Mouse (Mus musculus): ENCODE data around the gene Susd1. TPM values are rescaled to one million over a fixed set of nuclear protein-coding genes. Genes with fewer than 3 reads are reported as not detected.
A peak's percentile ranks its signal among the peaks of the same experiment; 100 is the strongest.

Susd1 gene
- total and polyA plus RNA-seq, 3 experiments = 49.0 to 180 (median 67.6) TPM

DNA sequence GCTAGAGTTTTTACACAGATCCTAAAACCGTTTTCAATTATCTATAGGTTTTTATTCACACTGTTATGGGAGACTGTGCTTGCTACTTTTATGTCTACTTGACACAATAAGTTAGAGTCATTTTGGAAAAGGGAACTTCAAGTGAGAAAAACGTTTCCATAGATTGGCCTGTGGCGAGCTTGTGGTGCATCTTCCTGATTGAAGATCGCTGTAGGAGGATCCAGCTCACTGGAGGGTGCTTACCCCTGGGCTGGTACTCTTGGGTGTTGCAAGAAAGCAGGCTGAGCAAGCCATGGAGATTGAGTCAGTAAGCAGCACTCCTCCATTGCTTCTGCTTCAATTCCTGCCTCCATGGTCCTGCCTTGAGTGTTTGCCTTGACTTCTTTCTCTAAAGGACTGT is 2.5 kb downstream of the Susd1 start:
- Histone ChIP-seq H3K4me3 (ENCODE audit: control insufficient read depth in 1 of 2, insufficient read depth in 1 of 2, low read depth in 2 of 2, low read length in 2 of 2) (no peak overlapping the region), H3K36me3 (ENCODE audit: control insufficient read depth in 1 of 2, insufficient read depth in 2 of 2, low read length in 2 of 2) (peaks cover 2 to 55% of the 10 kb centered on the region in 2 experiments; a peak in 3 of 4 replicates), H3K27ac (ENCODE audit: control insufficient read depth, low read depth, low read length) (peak overlapping the region; percentile 52), H3K79me2 (ENCODE audit: control insufficient read depth, insufficient read depth, low read length, poor library complexity) (peaks cover 66% of the 10 kb centered on the region), H3K27me3 (ENCODE audit: control insufficient read depth in 1 of 2, insufficient read depth in 2 of 2, low read length in 2 of 2) (no peaks in the 10 kb centered on the region), H3K9me3 (replicated peaks; ENCODE audit: insufficient read depth, low read length) (no peaks in the 10 kb centered on the region), H3K9ac (ENCODE audit: control insufficient read depth, low read depth, low read length, poor library complexity, severe bottlenecking) (no peak overlapping the region), H3K4me1 (ENCODE audit: control insufficient read depth in 1 of 2, insufficient read depth in 2 of 2, low read length in 2 of 2) (peaks cover 31 to 44% of the 10 kb centered on the region in 2 experiments)
- TF ChIP-seq GABPA (IDR thresholded peaks at IDR 0.05; ENCODE audit: low read depth, low read length) = no peak
- peak; percentile 49 for TF ChIP-seq SIN3A (IDR thresholded peaks at IDR 0.05; ENCODE audit: low read length)
- no peak for TF ChIP-seq CTCF (IDR thresholded peaks at IDR 0.05 in 2 of 3, conservative IDR thresholded peaks at IDR 0.05 in 1 of 3; ENCODE audit: control insufficient read depth in 1 of 3, insufficient read depth in 1 of 3, low read depth in 2 of 3, low read length in 3 of 3, poor library complexity in 1 of 3, severe bottlenecking in 1 of 3)
- TF ChIP-seq NELFE (IDR thresholded peaks at IDR 0.05; ENCODE audit: low read depth, low read length) = no peak
- TF ChIP-seq TCF12 (IDR thresholded peaks at IDR 0.05; ENCODE audit: low read depth, low read length) = peak; percentile 14; the same call in 1 of the 2 replicates
- no peak for TF ChIP-seq GATA1 (IDR thresholded peaks at IDR 0.05; ENCODE audit: low read depth, low read length)
- TF ChIP-seq MAX (IDR thresholded peaks at IDR 0.05; ENCODE audit: low read length) = peak; percentile 33; the same call in 1 of the 2 replicates
- TF ChIP-seq ETS1 (IDR thresholded peaks at IDR 0.05; ENCODE audit: low read depth, low read length) = 0 out of 2 replicates have a peak, but pooled peaks have one; percentile 36
- TF ChIP-seq RCOR1 (IDR thresholded peaks at IDR 0.05; ENCODE audit: low read depth, low read length) = 0 out of 2 replicates have a peak, but pooled peaks have one; percentile 9
- 0 out of 2 replicates have a peak, but pooled peaks have one; percentile 8 for TF ChIP-seq ELF1 (IDR thresholded peaks at IDR 0.05; ENCODE audit: low read depth, low read length)
- no peak for TF ChIP-seq MEF2A (IDR thresholded peaks at IDR 0.05; ENCODE audit: extremely low read depth, insufficient replicate concordance, low read depth, low read length, poor library complexity, severe bottlenecking)
- TF ChIP-seq EP300 (IDR thresholded peaks at IDR 0.05; ENCODE audit: low read depth in 1 of 2, low read length in 2 of 2) = peak in 1 of 2 experiments; percentile 38; a peak in 1 of 4 replicates
- TF ChIP-seq JUND (IDR thresholded peaks at IDR 0.05; ENCODE audit: low read depth, low read length) = peak; percentile 8; the same call in 1 of the 2 replicates
- DNase-seq (ENCODE audit: low read depth, low spot score) = peak; percentile 86

DNA sequence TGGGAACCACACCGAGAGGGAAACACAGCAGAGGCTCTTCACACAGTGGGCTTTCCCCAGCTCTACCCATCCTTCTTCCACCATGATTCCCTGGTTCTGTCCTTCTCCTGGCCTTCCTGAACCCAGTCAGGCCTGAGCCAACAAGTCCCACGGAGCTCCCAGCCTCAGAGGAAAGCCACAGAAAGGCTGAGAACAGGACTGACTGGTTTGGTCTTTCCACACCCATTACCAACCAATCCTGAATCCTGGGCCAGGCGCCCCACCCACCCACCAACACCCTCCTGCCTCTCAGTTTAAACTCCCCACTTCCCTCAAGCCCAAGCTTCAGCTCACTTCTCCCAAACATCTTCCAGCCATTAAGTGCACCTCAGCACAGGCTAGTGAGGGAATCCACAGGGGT is 4.4 kb downstream of the Susd1 start:
- Histone ChIP-seq H3K27ac (ENCODE audit: control insufficient read depth, low read depth, low read length) (no peak overlapping the region), H3K4me1 (ENCODE audit: control insufficient read depth in 1 of 2, insufficient read depth in 2 of 2, low read length in 2 of 2) (peaks cover 23 to 31% of the 10 kb centered on the region in 2 experiments), H3K79me2 (ENCODE audit: control insufficient read depth, insufficient read depth, low read length, poor library complexity) (peaks cover 75% of the 10 kb centered on the region), H3K36me3 (ENCODE audit: control insufficient read depth in 1 of 2, insufficient read depth in 2 of 2, low read length in 2 of 2) (peaks cover 7 to 42% of the 10 kb centered on the region in 2 experiments), H3K4me3 (ENCODE audit: control insufficient read depth in 1 of 2, insufficient read depth in 1 of 2, low read depth in 2 of 2, low read length in 2 of 2) (no peak overlapping the region), H3K9me3 (replicated peaks; ENCODE audit: insufficient read depth, low read length) (no peaks in the 10 kb centered on the region), H3K9ac (ENCODE audit: control insufficient read depth, low read depth, low read length, poor library complexity, severe bottlenecking) (no peak overlapping the region), H3K27me3 (ENCODE audit: control insufficient read depth in 1 of 2, insufficient read depth in 2 of 2, low read length in 2 of 2) (no peaks in the 10 kb centered on the region)
- DNase-seq (ENCODE audit: low read depth, low spot score) = no peak
- TF ChIP-seq CTCF (IDR thresholded peaks at IDR 0.05 in 2 of 3, conservative IDR thresholded peaks at IDR 0.05 in 1 of 3; ENCODE audit: control insufficient read depth in 1 of 3, insufficient read depth in 1 of 3, low read depth in 2 of 3, low read length in 3 of 3, poor library complexity in 1 of 3, severe bottlenecking in 1 of 3) (no peak), RAD21 (IDR thresholded peaks at IDR 0.05; ENCODE audit: low read depth, low read length) (no peak), TBP (IDR thresholded peaks at IDR 0.05; ENCODE audit: low read depth, low read length) (no peak), KAT2A (conservative IDR thresholded peaks at IDR 0.05; ENCODE audit: low read depth, low read length) (no peak), E2F4 (IDR thresholded peaks at IDR 0.05; ENCODE audit: borderline replicate concordance, low read depth, low read length) (no peak), POLR2AphosphoS2 (IDR thresholded peaks at IDR 0.05; ENCODE audit: low read length) (no peak), GATA1 (IDR thresholded peaks at IDR 0.05; ENCODE audit: low read depth, low read length) (no peak), RCOR1 (IDR thresholded peaks at IDR 0.05; ENCODE audit: low read depth, low read length) (no peak), USF2 (IDR thresholded peaks at IDR 0.05; ENCODE audit: borderline replicate concordance in 1 of 2, insufficient read depth in 1 of 2, low read depth in 1 of 2, low read length in 2 of 2) (no peak), USF1 (IDR thresholded peaks at IDR 0.05; ENCODE audit: low read depth, low read length) (no peak), MAZ (IDR thresholded peaks at IDR 0.05; ENCODE audit: low read depth, low read length) (no peak), MAFK (IDR thresholded peaks at IDR 0.05; ENCODE audit: borderline replicate concordance, low read depth, low read length) (no peak)

Data from MEL (cell line).